Mouse (Mus musculus) cerebellum, adult 2 months (tissue): Measurements from ENCODE around the gene Actb. TPM values are rescaled to one million over a fixed set of nuclear protein-coding genes. Genes with fewer than 3 reads are reported as not detected.
A peak's percentile ranks its signal among the peaks of the same experiment; 100 is the strongest.

Experiments
- DNase-seq, 2 experiments: peaks; one replicate each; pipeline ENCODE4 v3.0.0; 2021
- H3K27ac ChIP-seq: fragments of 200-500 bp; 2 replicates; pipeline ENCODE4 v1.5.1; 2012; ENCODE audit warnings: low read length, control low read depth, inconsistent platforms; ENCODE audit not compliant: insufficient read depth
- H3K27me3 ChIP-seq: fragments of 200-500 bp; 2 replicates; pipeline ENCODE4 v1.6.1; 2012; ENCODE audit warnings: inconsistent platforms, mild to moderate bottlenecking, low read length, moderate library complexity; ENCODE audit not compliant: control insufficient read depth, insufficient read depth
- H3K4me1 ChIP-seq: fragments of 200-500 bp; 2 replicates; pipeline ENCODE4 v1.6.1; 2011; ENCODE audit warnings: low read length; ENCODE audit not compliant: control insufficient read depth, insufficient read depth
- H3K4me3 ChIP-seq: fragments of 200-500 bp; replicated peaks from 2 replicates; pipeline ENCODE3; 2011; ENCODE audit warnings: mild to moderate bottlenecking, low read depth, low read length, control low read depth; ENCODE audit not compliant: insufficient read depth
- CTCF ChIP-seq: fragments of 200-500 bp; IDR thresholded peaks from 2 replicates; pipeline ENCODE4 v1.5.1; 2011; ENCODE audit warnings: low read depth, mild to moderate bottlenecking, control low read depth, low read length, moderate library complexity, borderline replicate concordance; ENCODE audit not compliant: insufficient read depth
- POLR2A ChIP-seq: fragments of 200-500 bp; IDR thresholded peaks from 2 replicates; pipeline ENCODE4 v1.6.1; 2011; ENCODE audit warnings: low read length, control low read depth, borderline replicate concordance; ENCODE audit not compliant: insufficient read depth
- WGBS: fragments of 180-500 bp; shearing (Covaris S2); methylation state at CpG from one replicate; pipeline ENCODE4 v1.1.7; 2018; 5-methylcytosine and 5-hydroxymethylcytosine counted together
- polyA plus RNA-seq: library from polyadenylated mRNA; depleted of rRNA; stranded (reverse); fragments of >200 nt; gene quantifications from 2 replicates; pipeline ENCODE4 v1.2.3, GENCODE M21; 2012

The Actb gene
- polyA plus RNA-seq, 1 experiment: 2,149 TPM

- Histone ChIP-seq H3K27me3 (no peaks in the 10 kb centered on the region), H3K4me3 (no peak overlapping the region), H3K27ac (no peak overlapping the region), H3K4me1 (peaks cover 10% of the 10 kb centered on the region)
- 95% methylated on average over 19 of the region's 19 CpGs for WGBS
- no peak for TF ChIP-seq CTCF
- TF ChIP-seq POLR2A: no peak
- no peak for DNase-seq
Observed at GRCm38 (mm10) chr5:142886181-142886580, 20.4 kb downstream of the Actb start.

DNA sequence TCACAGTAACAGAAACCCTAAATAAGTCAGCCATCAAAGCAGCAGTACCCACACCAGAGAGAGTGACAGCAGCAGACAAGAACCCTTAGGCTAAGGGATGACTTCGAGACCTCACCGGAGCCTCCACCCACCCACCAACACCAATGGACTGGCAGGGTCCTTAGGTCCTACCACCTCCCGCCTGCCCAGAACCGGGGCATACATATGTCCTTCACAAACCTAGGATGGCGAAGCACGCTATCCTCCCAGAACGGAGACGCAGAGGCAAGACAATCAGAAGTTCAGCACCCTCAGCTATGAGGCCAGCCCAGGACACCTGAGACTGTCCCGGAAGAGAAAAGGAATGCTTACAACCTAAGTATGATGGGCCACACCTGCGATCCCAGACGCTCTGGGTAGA is 24.1 kb downstream of the Actb start:
- no peaks in the 10 kb centered on the region for H3K27me3 ChIP-seq
- H3K27ac ChIP-seq: no peak overlapping the region
- no peak for DNase-seq
- no peak for TF ChIP-seq POLR2A
- TF ChIP-seq CTCF: no peak
- no peak overlapping the region for H3K4me3 ChIP-seq
- peaks cover 25% of the 10 kb centered on the region for H3K4me1 ChIP-seq
- 95% methylated on average over 11 of the region's 11 CpGs for WGBS

DNA sequence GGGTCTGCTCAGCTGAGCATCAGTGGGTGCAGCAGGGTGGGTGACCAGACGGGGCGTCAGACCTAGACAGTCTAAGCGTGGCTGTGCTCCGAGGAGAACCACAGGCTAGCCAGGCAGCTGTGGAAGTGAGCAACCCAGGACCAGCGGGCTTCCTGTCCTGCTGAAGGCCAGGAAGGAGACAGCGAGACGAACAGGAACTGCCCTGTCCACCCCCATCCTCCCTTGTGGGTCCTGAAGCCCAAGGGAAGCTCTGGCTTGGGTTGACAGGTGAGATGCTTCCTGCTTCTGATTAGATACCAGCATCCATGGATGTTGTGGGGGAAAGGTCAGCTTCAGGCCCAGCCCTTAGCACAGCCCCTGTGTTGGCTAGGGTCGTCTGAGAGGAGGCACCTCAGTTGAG is 24.6 kb downstream of the Actb start:
- WGBS: 84% methylated on average over 8 of the region's 8 CpGs
- Histone ChIP-seq H3K27me3 (no peaks in the 10 kb centered on the region), H3K27ac (no peak overlapping the region), H3K4me1 (peaks cover 25% of the 10 kb centered on the region), H3K4me3 (no peak overlapping the region)
- no peak for DNase-seq
- TF ChIP-seq CTCF (no peak), POLR2A (no peak)

DNA sequence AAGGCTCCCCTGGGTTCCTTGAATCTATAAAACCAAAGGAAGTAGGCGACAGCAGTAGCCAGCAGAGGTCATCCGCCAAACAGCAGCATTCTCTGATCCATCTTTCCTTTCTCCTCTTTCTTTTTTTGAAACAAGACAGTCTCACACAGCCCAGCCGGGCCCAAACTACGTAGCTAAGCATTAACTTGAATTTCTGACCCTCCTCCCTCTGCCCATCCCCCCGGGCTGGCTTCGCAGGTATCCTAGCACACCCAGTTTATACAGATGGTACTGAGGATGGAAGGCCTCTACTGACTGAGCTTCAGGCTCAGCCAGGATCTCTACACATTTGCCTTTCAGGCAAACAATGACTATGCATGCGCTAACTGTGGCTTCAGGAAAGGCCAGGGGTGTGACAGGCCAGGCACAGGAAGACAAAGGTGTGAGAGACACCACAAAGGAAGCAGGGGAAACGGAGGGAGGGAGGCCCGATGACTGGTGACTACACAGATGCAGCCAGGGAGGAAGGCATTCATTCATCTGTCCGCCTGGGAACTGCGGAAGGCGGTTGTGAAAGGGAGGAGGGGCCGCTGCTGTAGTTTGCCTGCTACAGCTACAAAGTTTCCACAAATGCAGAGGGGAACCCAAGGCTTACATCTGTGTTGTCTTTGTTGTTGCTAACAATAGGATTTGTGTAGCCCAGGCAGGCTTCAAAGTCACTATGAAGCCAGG is 25.6 kb downstream of the Actb start:
- H3K4me1 ChIP-seq: peaks cover 25% of the 10 kb centered on the region
- DNase-seq: no peak
- 65% methylated on average over 13 of the region's 13 CpGs for WGBS
- no peak overlapping the region for H3K4me3 ChIP-seq
- TF ChIP-seq POLR2A: no peak
- TF ChIP-seq CTCF: no peak
- peak overlapping the region; percentile 22; the same call in 1 of the 2 replicates for H3K27ac ChIP-seq
- no peaks in the 10 kb centered on the region for H3K27me3 ChIP-seq

GRCm38 (mm10) chr5:142880246-142880645 is 26.3 kb downstream of the Actb start:
- H3K27me3 ChIP-seq: no peaks in the 10 kb centered on the region
- peak; percentile 77 to 84 for DNase-seq
- H3K27ac ChIP-seq: peak overlapping the region; percentile 35
- H3K4me1 ChIP-seq: peaks cover 25% of the 10 kb centered on the region
- 14% methylated on average over 6 of the region's 6 CpGs for WGBS
- no peak overlapping the region for H3K4me3 ChIP-seq
- TF ChIP-seq POLR2A (0 out of 2 replicates have a peak, but pooled peaks have one; percentile 6), CTCF (peak; percentile 25; the same call in 1 of the 2 replicates)

GRCm38 (mm10) chr5:142879318-142880175 is 27.0 kb downstream of the Actb start:
- peaks cover 25% of the 10 kb centered on the region for H3K4me1 ChIP-seq
- no peak for TF ChIP-seq POLR2A
- peak; percentile 97 for TF ChIP-seq CTCF
- no peaks in the 10 kb centered on the region for H3K27me3 ChIP-seq
- DNase-seq: peak; percentile 84
- H3K27ac ChIP-seq: peak overlapping the region; percentile 35
- no peak overlapping the region for H3K4me3 ChIP-seq
- 28% methylated on average over 8 of the region's 8 CpGs for WGBS

DNA sequence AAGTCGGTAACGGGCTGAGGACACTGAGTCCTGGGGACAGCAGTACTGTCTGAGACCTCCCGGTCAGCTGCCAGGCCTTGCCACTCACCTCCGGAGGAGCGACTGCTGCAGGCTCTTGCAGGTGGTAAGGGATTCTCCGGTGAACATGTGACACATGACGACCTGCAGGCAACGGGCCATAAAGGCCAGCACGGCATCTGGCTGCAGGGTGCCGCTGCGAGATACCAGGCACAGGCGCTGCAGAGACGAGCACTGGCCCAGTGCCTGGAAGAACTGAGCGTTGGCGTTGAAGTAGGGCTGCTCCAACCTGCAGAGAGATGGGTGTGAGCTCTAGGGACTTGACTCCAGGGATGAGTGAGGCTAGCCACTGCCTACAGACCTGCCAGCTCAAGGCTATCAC is 28.0 kb downstream of the Actb start:
- H3K4me1 ChIP-seq: peaks cover 25% of the 10 kb centered on the region
- H3K27ac ChIP-seq: no peak overlapping the region
- no peaks in the 10 kb centered on the region for H3K27me3 ChIP-seq
- peak; percentile 74 to 79 for DNase-seq
- H3K4me3 ChIP-seq: no peak overlapping the region
- WGBS: 16% methylated on average over 15 of the region's 15 CpGs
- TF ChIP-seq POLR2A (no peak), CTCF (no peak)
